Mouse (Mus musculus) hindbrain, embryonic 16.5 days (tissue): Measurements from ENCODE around the gene St5. TPM values are rescaled to one million over a fixed set of nuclear protein-coding genes. Genes with fewer than 3 reads are reported as not detected.

Experiments used
- ATAC-seq: fragments of 200-750 bp; cut with Nextera tagmentation; 2 replicates; pipeline ENCODE4 v1.8.0; 2017; ENCODE audit warnings: moderate TSS enrichment, moderate library complexity
- H3K27ac ChIP-seq: fragments of 300-500 bp; sonication (generic); 2 replicates; pipeline ENCODE4 v1.5.1; 2014; ENCODE audit warnings: low read depth, mild to moderate bottlenecking, control low read depth, low read length, moderate library complexity
- H3K27me3 ChIP-seq: fragments of 300-500 bp; sonication (generic); replicated peaks from 2 replicates; pipeline ENCODE4 v1.6.1; 2014; ENCODE audit warnings: low read length; ENCODE audit not compliant: control insufficient read depth, insufficient read depth
- H3K36me3 ChIP-seq: fragments of 300-500 bp; sonication (generic); 2 replicates; pipeline ENCODE4 v1.6.1; 2014; ENCODE audit warnings: mild to moderate bottlenecking, low read length, moderate library complexity, mixed read lengths; ENCODE audit not compliant: control insufficient read depth, insufficient read depth
- H3K4me1 ChIP-seq: fragments of 300-500 bp; sonication (generic); 2 replicates; pipeline ENCODE4 v1.6.1; 2014; ENCODE audit warnings: low read depth, low read length; ENCODE audit not compliant: control insufficient read depth, insufficient read depth
- H3K4me2 ChIP-seq: fragments of 300-500 bp; sonication (generic); 2 replicates; pipeline ENCODE4 v1.6.1; 2014; ENCODE audit warnings: mild to moderate bottlenecking, low read length, control low read depth, moderate library complexity
- H3K4me3 ChIP-seq: fragments of 300-500 bp; sonication (generic); 2 replicates; pipeline ENCODE4 v1.5.1; 2014; ENCODE audit warnings: mild to moderate bottlenecking, low read length, control low read depth, moderate library complexity
- H3K9ac ChIP-seq: fragments of 300-500 bp; sonication (generic); 2 replicates; pipeline ENCODE4 v1.6.1; 2014; ENCODE audit warnings: low read depth, mild to moderate bottlenecking, control low read depth, low read length, moderate library complexity
- H3K9me3 ChIP-seq: fragments of 300-500 bp; sonication (generic); 2 replicates; pipeline ENCODE4 v1.6.1; 2014; ENCODE audit warnings: mild to moderate bottlenecking, low read length, moderate library complexity; ENCODE audit not compliant: control insufficient read depth
- whole genome bisulfite sequencing: fragments of 180-500 bp; shearing (Covaris S2); extraction: QIAGEN DNeasy Blood & Tissue Kit; methylation state at CpG from one replicate; pipeline ENCODE4 v1.1.7; 2014; 5-methylcytosine and 5-hydroxymethylcytosine counted together
- polyA plus RNA-seq: library from polyadenylated mRNA; unstranded; fragments of >200 nt; fragmentation: Nextera tagmentation; extraction: Ambion mirVana; gene quantifications from 2 replicates; pipeline ENCODE4 v1.2.1, GENCODE M21; 2015

The St5 gene
- polyA plus RNA-seq, 1 experiment from 2014 or later = 21.3 TPM

GRCm38 (mm10) chr7:109686585-109687128 is 16.7 kb downstream of the St5 start:
- no peaks in the 10 kb centered on the region for H3K36me3 ChIP-seq
- H3K27me3 ChIP-seq = no peaks in the 10 kb centered on the region
- WGBS = 44% methylated on average over 9 of the region's 9 CpGs
- no peak for ATAC-seq
- H3K4me2 ChIP-seq = no peak overlapping the region
- no peaks in the 10 kb centered on the region for H3K9me3 ChIP-seq
- H3K4me1 ChIP-seq = no peaks in the 10 kb centered on the region; the same call in 1 of the 2 replicates
- no peak overlapping the region for H3K27ac ChIP-seq
- H3K4me3 ChIP-seq = no peak overlapping the region
- H3K9ac ChIP-seq = no peak overlapping the region

- no peaks in the 10 kb centered on the region for H3K9me3 ChIP-seq
- H3K27ac ChIP-seq = no peak overlapping the region
- no peak for ATAC-seq
- WGBS = 93% methylated on average over 1 of the region's 1 CpGs
- H3K9ac ChIP-seq = no peak overlapping the region
- no peaks in the 10 kb centered on the region for H3K36me3 ChIP-seq
- H3K27me3 ChIP-seq = no peaks in the 10 kb centered on the region
- H3K4me3 ChIP-seq = no peak overlapping the region
- no peak overlapping the region for H3K4me2 ChIP-seq
- no peaks in the 10 kb centered on the region for H3K4me1 ChIP-seq
Observed at GRCm38 (mm10) chr7:109680879-109681278, 22.5 kb downstream of the St5 start.

GRCm38 (mm10) chr7:109680284-109680683 is 23.1 kb downstream of the St5 start:
- H3K36me3 ChIP-seq = no peaks in the 10 kb centered on the region
- H3K9me3 ChIP-seq = no peaks in the 10 kb centered on the region
- H3K9ac ChIP-seq = no peak overlapping the region
- no peak for ATAC-seq
- 92% methylated on average over 2 of the region's 2 CpGs for WGBS
- no peaks in the 10 kb centered on the region for H3K4me1 ChIP-seq
- H3K4me3 ChIP-seq = no peak overlapping the region
- no peak overlapping the region for H3K27ac ChIP-seq
- H3K27me3 ChIP-seq = no peaks in the 10 kb centered on the region
- no peak overlapping the region for H3K4me2 ChIP-seq

- H3K4me3 ChIP-seq = no peak overlapping the region
- H3K4me2 ChIP-seq = no peak overlapping the region
- H3K27ac ChIP-seq = no peak overlapping the region
- 65% methylated on average over 4 of the region's 4 CpGs for WGBS
- no peaks in the 10 kb centered on the region for H3K36me3 ChIP-seq
- H3K27me3 ChIP-seq = no peaks in the 10 kb centered on the region
- H3K9ac ChIP-seq = no peak overlapping the region
- H3K9me3 ChIP-seq = no peaks in the 10 kb centered on the region
- H3K4me1 ChIP-seq = peaks cover 6% of the 10 kb centered on the region
- ATAC-seq = no peak
Observed at GRCm38 (mm10) chr7:109674944-109675628, 28.3 kb downstream of the St5 start.

GRCm38 (mm10) chr7:109671581-109672471 is 31.6 kb downstream of the St5 start:
- Histone ChIP-seq H3K4me2 (peak overlapping the region; percentile 93), H3K9ac (peak overlapping the region; percentile 68), H3K27me3 (no peaks in the 10 kb centered on the region), H3K9me3 (no peaks in the 10 kb centered on the region), H3K36me3 (no peaks in the 10 kb centered on the region), H3K27ac (peak overlapping the region; percentile 78), H3K4me1 (peaks cover 6% of the 10 kb centered on the region), H3K4me3 (peak overlapping the region; percentile 55)
- WGBS = under 1% methylated on average over 36 of the region's 44 CpGs
- peak; percentile 94 for ATAC-seq

DNA sequence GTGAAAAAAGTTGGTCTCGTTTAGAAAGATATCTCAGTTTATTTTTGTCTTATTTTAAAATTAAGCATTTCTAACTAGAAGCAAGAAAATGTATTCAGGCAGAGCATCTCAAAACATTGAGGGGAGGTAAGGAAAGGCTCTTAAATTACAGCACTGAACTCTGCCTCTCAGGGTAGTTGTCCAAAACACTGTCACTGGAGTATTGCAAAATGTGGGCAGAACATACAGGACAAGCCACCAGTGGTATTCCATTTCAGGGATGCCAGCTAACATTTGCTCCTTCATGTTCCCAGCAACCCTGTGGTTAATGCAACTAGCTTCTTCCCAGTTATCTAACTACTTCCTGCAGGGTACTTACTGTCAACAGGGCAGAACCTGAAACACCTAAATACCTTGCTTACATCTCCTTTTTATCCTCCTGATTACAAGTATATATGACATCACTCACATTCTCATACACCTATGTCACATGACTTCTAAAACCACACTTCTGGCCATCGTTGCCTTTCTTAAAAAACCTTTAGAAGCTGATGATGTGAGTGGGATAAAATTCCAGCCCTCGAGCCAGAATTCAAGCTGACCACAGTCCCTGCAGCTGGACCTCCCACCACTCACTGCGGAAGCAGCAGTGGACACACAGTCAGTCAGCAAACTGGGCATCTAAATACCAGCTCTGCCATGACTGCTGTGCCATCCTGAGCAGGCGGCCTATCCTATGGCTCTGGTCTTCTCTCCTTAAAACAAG is 33.8 kb downstream of the St5 start:
- Histone ChIP-seq H3K27ac (no peak overlapping the region), H3K4me1 (peaks cover 6% of the 10 kb centered on the region), H3K36me3 (no peaks in the 10 kb centered on the region), H3K9ac (no peak overlapping the region), H3K27me3 (no peaks in the 10 kb centered on the region), H3K4me2 (peak overlapping the region; percentile 25; the same call in 1 of the 2 replicates), H3K9me3 (no peaks in the 10 kb centered on the region), H3K4me3 (no peak overlapping the region)
- WGBS = 85% methylated on average over 5 of the region's 5 CpGs
- no peak for ATAC-seq

DNA sequence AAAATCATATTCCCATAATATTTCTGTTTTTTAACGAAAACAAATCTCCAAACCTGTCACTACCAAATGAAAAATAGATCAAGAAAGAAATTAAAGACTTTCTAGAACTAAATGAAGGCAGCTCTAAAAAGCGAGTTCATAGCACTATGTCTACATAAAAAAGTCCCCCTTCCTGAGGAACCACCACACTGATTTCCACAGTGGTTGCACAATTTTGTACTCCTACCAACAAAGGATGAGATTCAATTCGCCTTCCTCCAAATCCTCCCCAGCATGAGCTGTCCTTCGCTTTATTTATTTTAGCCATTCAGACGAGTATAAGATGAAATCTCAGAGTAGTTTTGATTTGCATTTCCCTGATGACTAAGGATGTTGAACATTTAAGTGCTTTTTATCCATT is 36.7 kb downstream of the St5 start:
- no peak for ATAC-seq
- H3K4me2 ChIP-seq = no peak overlapping the region
- no peaks in the 10 kb centered on the region for H3K9me3 ChIP-seq
- no peak overlapping the region for H3K9ac ChIP-seq
- no peak overlapping the region for H3K4me3 ChIP-seq
- no peaks in the 10 kb centered on the region for H3K27me3 ChIP-seq
- peaks cover 3% of the 10 kb centered on the region; the same call in 1 of the 2 replicates for H3K4me1 ChIP-seq
- no peak overlapping the region for H3K27ac ChIP-seq
- H3K36me3 ChIP-seq = no peaks in the 10 kb centered on the region
- 71% methylated on average over 5 of the region's 5 CpGs for WGBS

DNA sequence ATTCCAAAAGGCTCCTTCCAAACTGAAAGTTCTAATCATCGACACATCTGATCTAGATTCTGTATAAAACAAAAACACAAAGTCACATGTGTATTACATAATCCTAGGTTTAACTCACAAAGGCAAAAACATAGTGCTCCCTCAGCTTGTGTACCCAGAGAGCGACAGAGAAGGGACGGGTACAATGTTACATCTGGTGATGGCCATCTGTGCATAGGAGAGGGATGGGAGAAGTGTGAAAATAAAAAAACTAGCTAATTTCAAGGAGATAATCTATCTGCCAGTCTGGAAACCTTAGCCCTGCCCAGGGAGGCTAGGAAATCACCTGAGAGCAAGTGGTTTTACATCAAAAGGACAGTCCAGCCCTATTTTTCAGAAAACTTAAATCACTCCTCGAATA is 40.8 kb downstream of the St5 start:
- Histone ChIP-seq H3K9ac (no peak overlapping the region), H3K36me3 (no peaks in the 10 kb centered on the region), H3K4me2 (no peak overlapping the region), H3K9me3 (no peaks in the 10 kb centered on the region), H3K27ac (no peak overlapping the region), H3K4me1 (no peaks in the 10 kb centered on the region), H3K27me3 (no peaks in the 10 kb centered on the region), H3K4me3 (no peak overlapping the region)
- ATAC-seq = no peak
- 83% methylated on average over 4 of the region's 4 CpGs for WGBS
